Mouse (Mus musculus): ENCODE results near the gene Ggnbp2. TPM values are rescaled to one million over a fixed set of nuclear protein-coding genes. Genes with fewer than 3 reads are reported as not detected.
A peak's percentile ranks its signal among the peaks of the same experiment; 100 is the strongest.

Ggnbp2 gene
- total and polyA plus RNA-seq, 3 experiments, result 22.9 to 54.9 (median 47.9) TPM

- H3K9ac ChIP-seq (ENCODE audit: low read depth, low read length), result peak within 1 kb of the TSS; percentile 99
- peak; percentile 14 for TF ChIP-seq CTCF (IDR thresholded peaks at IDR 0.05)
- peak; percentile 80 for TF ChIP-seq POLR2A (IDR thresholded peaks at IDR 0.05; ENCODE audit: insufficient read depth, low read depth, low read length)
- peak; percentile 73; the same call in 1 of the 2 replicates for TF ChIP-seq EP300 (IDR thresholded peaks at IDR 0.05; ENCODE audit: insufficient read depth, low read depth, low read length)
- no peaks in the 10 kb centered on the region; the same call in 1 of the 2 replicates for H3K36me3 ChIP-seq (ENCODE audit: control insufficient read depth, insufficient read depth, low read length)
- peak; percentile 83 to 84 for DNase-seq
- intact Hi-C loops (cut with DNase I), result loop anchor here (5.0 kb wide), 1 partner anchor 266 kb away; no protein-coding TSS in a partner anchor
- no peaks in the 10 kb centered on the region for H3K27me3 ChIP-seq (ENCODE audit: control insufficient read depth, insufficient read depth, low read length)
- WGBS, result 3% methylated on average over 34 of the region's 34 CpGs
- H3K27ac ChIP-seq, result peak within 1 kb of the TSS; percentile 75
- H3K79me2 ChIP-seq (replicated peaks; ENCODE audit: control insufficient read depth, insufficient read depth, low read length), result peaks cover 3% of the 10 kb centered on the region
- peak within 1 kb of the TSS; percentile 89 for H3K4me3 ChIP-seq
- H3K4me1 ChIP-seq (ENCODE audit: control insufficient read depth, insufficient read depth, low read length), result peaks cover 3% of the 10 kb centered on the region
These were observed 45.6 kb upstream of the Ggnbp2 start, which contains the start of gene Znhit3 for GRCm38 (mm10) chr11:84916053-84916702. TSS of gene Znhit3 (minus strand) at chr11:84916366.

GRCm38 (mm10) chr11:84914673-84915072 is 44.1 kb upstream of the Ggnbp2 start:
- peaks cover 3% of the 10 kb centered on the region for H3K4me1 ChIP-seq (ENCODE audit: control insufficient read depth, insufficient read depth, low read length)
- no peak for DNase-seq
- peaks cover 3% of the 10 kb centered on the region for H3K79me2 ChIP-seq (replicated peaks; ENCODE audit: control insufficient read depth, insufficient read depth, low read length)
- no peak overlapping the region for H3K9ac ChIP-seq (ENCODE audit: low read depth, low read length)
- no peaks in the 10 kb centered on the region; the same call in 1 of the 2 replicates for H3K36me3 ChIP-seq (ENCODE audit: control insufficient read depth, insufficient read depth, low read length)
- H3K27me3 ChIP-seq (ENCODE audit: control insufficient read depth, insufficient read depth, low read length), result no peaks in the 10 kb centered on the region
- WGBS, result 80% methylated on average over 5 of the region's 5 CpGs
- intact Hi-C loops (cut with DNase I), result loop anchor here (5.0 kb wide), 1 partner anchor 268 kb away; no protein-coding TSS in a partner anchor
- H3K27ac ChIP-seq, result no peak overlapping the region
- H3K4me3 ChIP-seq, result no peak overlapping the region
- TF ChIP-seq EP300 (IDR thresholded peaks at IDR 0.05; ENCODE audit: insufficient read depth, low read depth, low read length) (no peak), CTCF (IDR thresholded peaks at IDR 0.05) (peak; percentile 23)

- Histone ChIP-seq H3K27ac (no peak overlapping the region), H3K36me3 (ENCODE audit: control insufficient read depth, insufficient read depth, low read length) (no peaks in the 10 kb centered on the region), H3K27me3 (ENCODE audit: control insufficient read depth, insufficient read depth, low read length) (no peaks in the 10 kb centered on the region), H3K9ac (ENCODE audit: low read depth, low read length) (no peak overlapping the region), H3K4me3 (no peak overlapping the region), H3K79me2 (replicated peaks; ENCODE audit: control insufficient read depth, insufficient read depth, low read length) (no peaks in the 10 kb centered on the region), H3K4me1 (ENCODE audit: control insufficient read depth, insufficient read depth, low read length) (no peaks in the 10 kb centered on the region)
- WGBS, result 50% methylated on average over 4 of the region's 4 CpGs
- TF ChIP-seq POLR2A (IDR thresholded peaks at IDR 0.05; ENCODE audit: insufficient read depth, low read depth, low read length) (no peak), CTCF (IDR thresholded peaks at IDR 0.05) (no peak), EP300 (IDR thresholded peaks at IDR 0.05; ENCODE audit: insufficient read depth, low read depth, low read length) (no peak)
- DNase-seq, result no peak
- intact Hi-C loops (cut with DNase I), result no loop called here
These were observed 39.8 kb upstream of the Ggnbp2 start for GRCm38 (mm10) chr11:84910411-84910810.

- H3K9ac ChIP-seq (ENCODE audit: low read depth, low read length), result no peak overlapping the region
- no peak overlapping the region for H3K27ac ChIP-seq
- H3K27me3 ChIP-seq (ENCODE audit: control insufficient read depth, insufficient read depth, low read length), result no peaks in the 10 kb centered on the region
- DNase-seq, result no peak
- no peaks in the 10 kb centered on the region for H3K36me3 ChIP-seq (ENCODE audit: control insufficient read depth, insufficient read depth, low read length)
- TF ChIP-seq CTCF (IDR thresholded peaks at IDR 0.05) (no peak), EP300 (IDR thresholded peaks at IDR 0.05; ENCODE audit: insufficient read depth, low read depth, low read length) (no peak), POLR2A (IDR thresholded peaks at IDR 0.05; ENCODE audit: insufficient read depth, low read depth, low read length) (no peak)
- intact Hi-C loops (cut with DNase I), result no loop called here
- no peak overlapping the region for H3K4me3 ChIP-seq
- WGBS, result 93% methylated on average over 6 of the region's 6 CpGs
- no peaks in the 10 kb centered on the region for H3K4me1 ChIP-seq (ENCODE audit: control insufficient read depth, insufficient read depth, low read length)
- H3K79me2 ChIP-seq (replicated peaks; ENCODE audit: control insufficient read depth, insufficient read depth, low read length), result no peaks in the 10 kb centered on the region
These were observed 37.9 kb upstream of the Ggnbp2 start for GRCm38 (mm10) chr11:84908480-84908879.

GRCm38 (mm10) chr11:84907081-84907480 is 36.5 kb upstream of the Ggnbp2 start:
- intact Hi-C loops (cut with DNase I), result no loop called here
- 79% methylated on average over 3 of the region's 3 CpGs for WGBS
- Histone ChIP-seq H3K4me1 (ENCODE audit: control insufficient read depth, insufficient read depth, low read length) (no peaks in the 10 kb centered on the region), H3K4me3 (no peak overlapping the region), H3K27me3 (ENCODE audit: control insufficient read depth, insufficient read depth, low read length) (no peaks in the 10 kb centered on the region), H3K36me3 (ENCODE audit: control insufficient read depth, insufficient read depth, low read length) (no peaks in the 10 kb centered on the region), H3K9ac (ENCODE audit: low read depth, low read length) (no peak overlapping the region), H3K27ac (no peak overlapping the region), H3K79me2 (replicated peaks; ENCODE audit: control insufficient read depth, insufficient read depth, low read length) (no peaks in the 10 kb centered on the region)
- TF ChIP-seq EP300 (IDR thresholded peaks at IDR 0.05; ENCODE audit: insufficient read depth, low read depth, low read length) (no peak), CTCF (IDR thresholded peaks at IDR 0.05) (no peak), POLR2A (IDR thresholded peaks at IDR 0.05; ENCODE audit: insufficient read depth, low read depth, low read length) (no peak)
- no peak for DNase-seq

GRCm38 (mm10) chr11:84904597-84905144 is 34.1 kb upstream of the Ggnbp2 start:
- DNase-seq, result no peak
- H3K27me3 ChIP-seq (ENCODE audit: control insufficient read depth, insufficient read depth, low read length), result no peaks in the 10 kb centered on the region
- no peak for TF ChIP-seq EP300 (IDR thresholded peaks at IDR 0.05; ENCODE audit: insufficient read depth, low read depth, low read length)
- TF ChIP-seq CTCF (IDR thresholded peaks at IDR 0.05), result no peak
- no peak for TF ChIP-seq POLR2A (IDR thresholded peaks at IDR 0.05; ENCODE audit: insufficient read depth, low read depth, low read length)
- H3K36me3 ChIP-seq (ENCODE audit: control insufficient read depth, insufficient read depth, low read length), result no peaks in the 10 kb centered on the region
- intact Hi-C loops (cut with DNase I), result no loop called here
- H3K4me3 ChIP-seq, result no peak overlapping the region
- H3K9ac ChIP-seq (ENCODE audit: low read depth, low read length), result no peak overlapping the region
- no peaks in the 10 kb centered on the region for H3K4me1 ChIP-seq (ENCODE audit: control insufficient read depth, insufficient read depth, low read length)
- 68% methylated on average over 9 of the region's 9 CpGs for WGBS
- no peaks in the 10 kb centered on the region for H3K79me2 ChIP-seq (replicated peaks; ENCODE audit: control insufficient read depth, insufficient read depth, low read length)
- H3K27ac ChIP-seq, result no peak overlapping the region

Measured in heart, adult 2 months (tissue).